Mouse (Mus musculus): ENCODE measurements around the gene Per3.

DNA sequence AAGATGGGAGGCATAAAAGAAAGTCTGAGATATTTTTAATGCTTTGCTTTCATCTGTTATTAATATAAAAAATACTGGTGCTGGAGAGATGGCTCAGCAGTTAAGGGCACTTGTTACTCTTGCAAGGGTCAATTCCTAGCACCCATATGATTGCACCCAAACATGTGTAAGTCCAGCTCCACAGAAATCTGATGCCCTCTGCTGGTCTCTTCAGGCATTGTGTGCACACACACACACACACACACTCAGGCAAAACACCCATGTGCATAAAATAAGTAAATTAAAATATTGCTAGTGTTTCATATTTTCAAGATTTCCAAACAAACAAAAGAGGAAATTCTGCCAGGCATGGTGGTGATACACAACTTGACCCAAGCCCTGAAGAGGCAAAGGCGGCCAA, 42.9 kb upstream of the Per3 start:
- no peak for TF ChIP-seq POLR2A (IDR thresholded peaks at IDR 0.05; ENCODE audit: insufficient read length, low read depth)
- no peak for TF ChIP-seq MYOD1 (IDR thresholded peaks at IDR 0.05; ENCODE audit: control insufficient read depth in 1 of 3, insufficient read length in 2 of 3, low read depth in 2 of 3)
- TF ChIP-seq TCF12 (IDR thresholded peaks at IDR 0.05; ENCODE audit: insufficient read depth, poor library complexity, severe bottlenecking): no peak

All from myocyte (in vitro differentiated cells).